Mouse (Mus musculus) stomach, embryonic 16.5 days (tissue): Measurements from ENCODE around the gene Ccdc142. TPM values are rescaled to one million over a fixed set of nuclear protein-coding genes. Genes with fewer than 3 reads are reported as not detected.

Experiments
- ATAC-seq: fragments of 200-750 bp; cut with Nextera tagmentation; 2 replicates; pipeline ENCODE4 v1.8.0; 2017; ENCODE audit warnings: moderate number of reproducible peaks, moderate TSS enrichment; ENCODE audit not compliant: insufficient read depth, low FRiP score
- H3K27ac ChIP-seq: fragments of 300-500 bp; sonication (generic); 2 replicates; pipeline ENCODE4 v1.5.1; 2014; ENCODE audit warnings: low read length
- H3K27me3 ChIP-seq: fragments of 300-500 bp; sonication (generic); 2 replicates; pipeline ENCODE4 v1.6.1; 2014; ENCODE audit warnings: low read length, control low read depth, mixed read lengths; ENCODE audit not compliant: control insufficient read depth, insufficient read depth
- H3K36me3 ChIP-seq: fragments of 300-500 bp; sonication (generic); 2 replicates; pipeline ENCODE4 v1.6.1; 2014; ENCODE audit warnings: low read length; ENCODE audit not compliant: control insufficient read depth, insufficient read depth
- H3K4me1 ChIP-seq: fragments of 300-500 bp; sonication (generic); 2 replicates; pipeline ENCODE4 v1.6.1; 2014; ENCODE audit warnings: low read length, control low read depth, mixed read lengths; ENCODE audit not compliant: control insufficient read depth, insufficient read depth
- H3K4me2 ChIP-seq: fragments of 300-500 bp; sonication (generic); 2 replicates; pipeline ENCODE4 v1.6.1; 2014; ENCODE audit warnings: low read depth, low read length, mixed read lengths
- H3K4me3 ChIP-seq: fragments of 300-500 bp; sonication (generic); replicated peaks from 2 replicates; pipeline ENCODE4 v1.5.1; 2014; ENCODE audit warnings: mild to moderate bottlenecking, low read length
- H3K9ac ChIP-seq: fragments of 300-500 bp; sonication (generic); 2 replicates; pipeline ENCODE4 v1.6.1; 2014; ENCODE audit warnings: low read length
- H3K9me3 ChIP-seq: fragments of 300-500 bp; sonication (generic); replicated peaks from 2 replicates; pipeline ENCODE4 v1.6.1; 2016; ENCODE audit warnings: low read length, control low read depth; ENCODE audit not compliant: control insufficient read depth
- WGBS: fragments of 180-500 bp; shearing (Covaris S2); extraction: QIAGEN DNeasy Blood & Tissue Kit; methylation state at CpG from one replicate; pipeline ENCODE4 v1.1.7; 2014; 5-methylcytosine and 5-hydroxymethylcytosine counted together
- polyA plus RNA-seq: library from polyadenylated mRNA; unstranded; fragments of >200 nt; fragmentation: Nextera tagmentation; extraction: Ambion mirVana; gene quantifications from 2 replicates; pipeline ENCODE4 v1.2.1, GENCODE M21; 2015

Gene Ccdc142
- polyA plus RNA-seq, 1 experiment from 2014 or later = 1.5 TPM

- WGBS = 10% methylated on average over 41 of the region's 41 CpGs
- Histone ChIP-seq H3K9ac (peak overlapping the region; percentile 64), H3K9me3 (no peaks in the 10 kb centered on the region), H3K4me2 (peak overlapping the region; percentile 57), H3K27me3 (no peaks in the 10 kb centered on the region), H3K4me3 (peak overlapping the region; percentile 30), H3K4me1 (peaks cover 28% of the 10 kb centered on the region), H3K36me3 (0 out of 2 replicates have a peak, but pooled peaks cover 2% of the 10 kb centered on the region), H3K27ac (peak overlapping the region; percentile 61)
- ATAC-seq = no peak
Observed at GRCm38 (mm10) chr6:83142211-83142731, 40.9 kb downstream of the Ccdc142 start.

DNA sequence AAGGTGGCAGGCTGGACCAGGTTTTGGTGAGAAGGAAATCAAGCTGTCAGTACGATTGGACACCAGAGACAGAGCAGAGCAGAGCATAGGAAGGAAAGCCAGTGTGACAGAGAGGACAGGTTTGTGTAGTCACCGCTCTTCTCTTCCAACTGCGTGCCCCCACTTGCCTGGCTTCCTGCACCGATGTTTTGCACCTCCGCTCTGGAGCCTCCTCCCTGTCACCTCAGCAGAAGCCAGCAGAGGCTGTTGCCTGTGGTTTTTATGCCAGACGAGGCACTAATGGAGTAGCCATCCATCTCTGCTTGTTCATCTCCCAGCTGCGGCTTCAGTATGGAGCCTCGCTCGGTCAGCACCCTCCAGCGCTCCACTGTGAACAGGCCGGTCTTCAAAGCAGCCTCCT is 41.5 kb downstream of the Ccdc142 start:
- 0 out of 2 replicates have a peak, but pooled peaks cover 4% of the 10 kb centered on the region for H3K36me3 ChIP-seq
- H3K9me3 ChIP-seq = no peaks in the 10 kb centered on the region
- ATAC-seq = no peak
- H3K4me1 ChIP-seq = peaks cover 25% of the 10 kb centered on the region
- no peaks in the 10 kb centered on the region for H3K27me3 ChIP-seq
- peak overlapping the region; percentile 57 for H3K4me2 ChIP-seq
- whole genome bisulfite sequencing = 50% methylated on average over 11 of the region's 11 CpGs
- peak overlapping the region; percentile 64; the same call in 1 of the 2 replicates for H3K9ac ChIP-seq
- H3K4me3 ChIP-seq = no peak overlapping the region
- H3K27ac ChIP-seq = peak overlapping the region; percentile 61

GRCm38 (mm10) chr6:83145209-83145608 is 43.8 kb downstream of the Ccdc142 start:
- no peaks in the 10 kb centered on the region for H3K9me3 ChIP-seq
- ATAC-seq = no peak
- 0 out of 2 replicates have a peak, but pooled peaks cover 4% of the 10 kb centered on the region for H3K36me3 ChIP-seq
- H3K4me3 ChIP-seq = no peak overlapping the region
- WGBS = 41% methylated on average over 2 of the region's 2 CpGs
- H3K9ac ChIP-seq = no peak overlapping the region
- H3K4me1 ChIP-seq = peaks cover 13% of the 10 kb centered on the region
- no peak overlapping the region for H3K27ac ChIP-seq
- no peaks in the 10 kb centered on the region for H3K27me3 ChIP-seq
- H3K4me2 ChIP-seq = no peak overlapping the region

DNA sequence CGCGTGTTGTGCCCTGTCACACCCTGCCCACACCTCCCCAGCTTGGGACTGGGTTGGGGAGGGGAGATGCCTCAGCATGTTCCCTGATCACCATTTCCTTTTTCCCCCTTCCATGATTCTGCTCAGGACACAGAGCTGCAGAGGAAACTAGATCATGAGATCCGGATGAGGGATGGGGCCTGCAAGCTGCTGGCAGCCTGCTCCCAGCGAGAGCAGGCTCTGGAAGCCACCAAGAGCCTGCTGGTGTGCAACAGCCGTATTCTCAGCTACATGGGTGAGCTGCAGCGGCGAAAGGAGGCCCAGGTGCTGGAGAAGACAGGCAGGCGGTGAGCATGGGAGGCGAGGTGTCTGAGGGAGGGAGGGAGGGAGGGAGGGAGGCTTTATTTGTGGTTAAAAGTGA is 44.4 kb downstream of the Ccdc142 start:
- ATAC-seq = no peak
- H3K36me3 ChIP-seq = 0 out of 2 replicates have a peak, but pooled peaks cover 4% of the 10 kb centered on the region
- WGBS = 62% methylated on average over 9 of the region's 9 CpGs

GRCm38 (mm10) chr6:83147280-83147679 is 45.9 kb downstream of the Ccdc142 start:
- Histone ChIP-seq H3K9ac (no peak overlapping the region), H3K4me2 (no peak overlapping the region), H3K36me3 (0 out of 2 replicates have a peak, but pooled peaks cover 4% of the 10 kb centered on the region), H3K27ac (no peak overlapping the region), H3K4me3 (no peak overlapping the region), H3K9me3 (no peaks in the 10 kb centered on the region), H3K4me1 (peaks cover 5% of the 10 kb centered on the region; the same call in 1 of the 2 replicates), H3K27me3 (no peaks in the 10 kb centered on the region)
- 56% methylated on average over 7 of the region's 7 CpGs for WGBS
- no peak for ATAC-seq

More for the DNA sequence above, 44.4 kb downstream of the Ccdc142 start:
- 0 out of 2 replicates have a peak overlapping the region, but pooled peaks have one; percentile 25 for H3K9ac ChIP-seq
- no peak overlapping the region for H3K4me2 ChIP-seq
- H3K27me3 ChIP-seq = no peaks in the 10 kb centered on the region
- H3K4me1 ChIP-seq = peaks cover 13% of the 10 kb centered on the region
- H3K9me3 ChIP-seq = no peaks in the 10 kb centered on the region
- H3K4me3 ChIP-seq = no peak overlapping the region
- H3K27ac ChIP-seq = peak overlapping the region; percentile 21; the same call in 1 of the 2 replicates

- Histone ChIP-seq H3K36me3 (0 out of 2 replicates have a peak, but pooled peaks cover 4% of the 10 kb centered on the region), H3K4me2 (no peak overlapping the region), H3K9me3 (no peaks in the 10 kb centered on the region), H3K4me1 (peaks cover 9% of the 10 kb centered on the region; the same call in 1 of the 2 replicates), H3K9ac (no peak overlapping the region), H3K27ac (no peak overlapping the region), H3K4me3 (no peak overlapping the region), H3K27me3 (0 out of 2 replicates have a peak, but pooled peaks cover 4% of the 10 kb centered on the region)
- 39% methylated on average over 8 of the region's 8 CpGs for WGBS
- ATAC-seq = no peak
Observed at GRCm38 (mm10) chr6:83151721-83152120, 50.3 kb downstream of the Ccdc142 start.

DNA sequence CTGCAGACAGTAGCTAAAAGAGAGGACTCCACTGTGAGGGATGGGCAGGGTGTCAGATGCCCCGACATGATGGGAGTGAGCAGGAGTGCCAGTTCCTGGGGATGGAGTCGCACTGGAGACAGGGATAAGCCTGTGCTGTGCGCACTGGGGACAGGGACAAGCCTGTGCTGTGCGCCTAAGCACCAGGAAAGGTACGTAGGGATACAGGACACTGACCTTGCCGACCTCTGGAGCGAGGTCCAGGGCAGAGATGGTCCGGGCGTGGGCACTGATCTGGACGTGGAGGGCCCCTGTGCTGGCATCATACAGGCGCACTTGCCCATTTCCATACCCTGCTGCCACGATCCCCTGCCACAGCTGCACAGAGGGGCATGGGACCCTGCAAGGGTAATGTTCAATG is 51.6 kb downstream of the Ccdc142 start:
- Histone ChIP-seq H3K4me3 (no peak overlapping the region), H3K9me3 (no peaks in the 10 kb centered on the region), H3K27ac (no peak overlapping the region), H3K4me2 (no peak overlapping the region), H3K36me3 (no peaks in the 10 kb centered on the region), H3K27me3 (0 out of 2 replicates have a peak, but pooled peaks cover 4% of the 10 kb centered on the region), H3K9ac (no peak overlapping the region), H3K4me1 (peaks cover 9% of the 10 kb centered on the region; the same call in 1 of the 2 replicates)
- WGBS = 84% methylated on average over 12 of the region's 12 CpGs
- ATAC-seq = no peak

- Histone ChIP-seq H3K27ac (no peak overlapping the region), H3K36me3 (no peaks in the 10 kb centered on the region), H3K4me2 (no peak overlapping the region), H3K27me3 (0 out of 2 replicates have a peak, but pooled peaks cover 4% of the 10 kb centered on the region), H3K4me3 (no peak overlapping the region), H3K9ac (no peak overlapping the region), H3K9me3 (no peaks in the 10 kb centered on the region), H3K4me1 (peaks cover 9% of the 10 kb centered on the region; the same call in 1 of the 2 replicates)
- ATAC-seq = no peak
- 73% methylated on average over 5 of the region's 5 CpGs for WGBS
Observed at GRCm38 (mm10) chr6:83153485-83153884, 52.1 kb downstream of the Ccdc142 start.

GRCm38 (mm10) chr6:83155552-83156238 is 54.3 kb downstream of the Ccdc142 start:
- peak overlapping the region; percentile 96 for H3K4me2 ChIP-seq
- peak overlapping the region; percentile 71 for H3K9ac ChIP-seq
- peaks cover 9% of the 10 kb centered on the region; the same call in 1 of the 2 replicates for H3K4me1 ChIP-seq
- H3K9me3 ChIP-seq = no peaks in the 10 kb centered on the region
- peak overlapping the region; percentile 61 for H3K4me3 ChIP-seq
- H3K27ac ChIP-seq = no peak overlapping the region
- ATAC-seq = no peak; the same call in 1 of the 2 replicates
- WGBS = 7% methylated on average over 23 of the region's 23 CpGs
- H3K36me3 ChIP-seq = no peaks in the 10 kb centered on the region
- H3K27me3 ChIP-seq = peaks cover 6% of the 10 kb centered on the region
